Mouse (Mus musculus) ES-Bruce4 (cell line): Measurements from ENCODE around the gene Cflar. TPM values are rescaled to one million over a fixed set of nuclear protein-coding genes. Genes with fewer than 3 reads are reported as not detected.

Experiments
- H3K27ac ChIP-seq: 2 replicates; pipeline ENCODE4 v1.5.1; 2012; ENCODE audit warnings: low read length, inconsistent platforms; ENCODE audit not compliant: insufficient read depth
- H3K27me3 ChIP-seq: 2 replicates; pipeline ENCODE4 v1.6.1; 2012; ENCODE audit warnings: mild to moderate bottlenecking, low read length, inconsistent platforms; ENCODE audit not compliant: control insufficient read depth, poor library complexity, insufficient read depth, severe bottlenecking
- H3K36me3 ChIP-seq: 2 replicates; pipeline ENCODE4 v1.6.1; 2012; ENCODE audit warnings: inconsistent platforms, mild to moderate bottlenecking, low read length, moderate library complexity; ENCODE audit not compliant: control insufficient read depth, poor library complexity, insufficient read depth, severe bottlenecking
- H3K4me1 ChIP-seq: one replicate; pipeline ENCODE4 v1.8.1; 2011; ENCODE audit warnings: low read length; ENCODE audit not compliant: control insufficient read depth, insufficient read depth
- H3K4me3 ChIP-seq: 2 replicates; pipeline ENCODE4 v1.5.1; 2011; ENCODE audit warnings: low read depth, mild to moderate bottlenecking, low read length
- H3K9ac ChIP-seq: 2 replicates; pipeline ENCODE4 v1.6.1; 2012; ENCODE audit warnings: low read depth, mild to moderate bottlenecking, inconsistent platforms; ENCODE audit not compliant: poor library complexity, severe bottlenecking
- H3K9me3 ChIP-seq: replicated peaks from 2 replicates; pipeline ENCODE4 v1.6.1; 2012; ENCODE audit warnings: mild to moderate bottlenecking, low read length, inconsistent platforms; ENCODE audit not compliant: control insufficient read depth, poor library complexity, insufficient read depth, severe bottlenecking
- CTCF ChIP-seq: IDR thresholded peaks from one replicate; pipeline ENCODE4 v1.8.1; 2011; ENCODE audit warnings: low read depth, low read length
- EP300 ChIP-seq: IDR thresholded peaks from 2 replicates; pipeline ENCODE4 v1.6.1; 2011; ENCODE audit warnings: low read depth, low read length; ENCODE audit not compliant: insufficient read depth
- POLR2A ChIP-seq: IDR thresholded peaks from one replicate; pipeline ENCODE4 v1.8.1; 2011; ENCODE audit warnings: low read length; ENCODE audit not compliant: insufficient read depth
- polyA plus RNA-seq: library from polyadenylated mRNA; stranded (reverse); fragments of >200 nt; gene quantifications from 2 replicates; pipeline ENCODE4 v1.2.4, GENCODE M21; 2011; ENCODE audit warnings: low read depth; ENCODE audit not compliant: missing spikeins, insufficient read depth, insufficient read length

Cflar gene
- polyA plus RNA-seq, 1 experiment, result 14.1 TPM

DNA sequence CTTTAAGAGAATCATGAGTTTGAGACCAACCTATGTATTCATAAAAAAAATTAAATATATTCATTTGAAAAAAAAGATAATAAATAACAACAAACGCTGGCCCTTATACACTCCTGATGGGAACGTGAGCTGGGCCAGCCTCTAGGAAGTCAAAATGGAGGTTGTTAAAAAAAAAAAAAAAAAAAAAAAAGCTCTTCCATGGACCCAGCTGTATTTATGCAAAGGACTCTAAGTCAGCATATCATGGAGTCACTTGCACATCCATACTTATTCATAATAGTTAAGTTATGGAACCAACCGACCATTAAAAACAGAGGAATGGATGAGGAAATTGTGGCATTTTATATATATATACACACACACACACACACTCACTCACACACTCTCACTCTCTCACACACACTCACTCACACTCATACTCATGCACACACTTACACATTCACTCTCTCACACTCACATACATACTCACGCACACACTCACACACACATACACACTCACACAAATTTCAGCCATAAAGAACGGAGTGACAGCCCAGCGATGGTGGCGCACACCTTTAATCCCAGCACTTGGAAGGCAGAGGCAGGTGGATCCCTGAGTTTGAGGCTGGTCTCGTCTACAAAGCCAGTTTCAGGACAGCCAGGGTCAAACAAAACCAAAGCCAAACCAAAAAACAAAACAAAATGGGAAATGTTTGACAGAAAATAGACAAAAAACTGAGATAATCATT is 90.4 kb downstream of the Cflar start:
- TF ChIP-seq CTCF, result no peak
- TF ChIP-seq POLR2A, result no peak
- no peak for TF ChIP-seq EP300
- Histone ChIP-seq H3K27ac (no peak overlapping the region), H3K36me3 (no peaks in the 10 kb centered on the region), H3K4me1 (no peaks in the 10 kb centered on the region), H3K27me3 (peaks cover 1% of the 10 kb centered on the region; the same call in 1 of the 2 replicates), H3K9ac (no peak overlapping the region), H3K9me3 (no peaks in the 10 kb centered on the region), H3K4me3 (no peak overlapping the region)

DNA sequence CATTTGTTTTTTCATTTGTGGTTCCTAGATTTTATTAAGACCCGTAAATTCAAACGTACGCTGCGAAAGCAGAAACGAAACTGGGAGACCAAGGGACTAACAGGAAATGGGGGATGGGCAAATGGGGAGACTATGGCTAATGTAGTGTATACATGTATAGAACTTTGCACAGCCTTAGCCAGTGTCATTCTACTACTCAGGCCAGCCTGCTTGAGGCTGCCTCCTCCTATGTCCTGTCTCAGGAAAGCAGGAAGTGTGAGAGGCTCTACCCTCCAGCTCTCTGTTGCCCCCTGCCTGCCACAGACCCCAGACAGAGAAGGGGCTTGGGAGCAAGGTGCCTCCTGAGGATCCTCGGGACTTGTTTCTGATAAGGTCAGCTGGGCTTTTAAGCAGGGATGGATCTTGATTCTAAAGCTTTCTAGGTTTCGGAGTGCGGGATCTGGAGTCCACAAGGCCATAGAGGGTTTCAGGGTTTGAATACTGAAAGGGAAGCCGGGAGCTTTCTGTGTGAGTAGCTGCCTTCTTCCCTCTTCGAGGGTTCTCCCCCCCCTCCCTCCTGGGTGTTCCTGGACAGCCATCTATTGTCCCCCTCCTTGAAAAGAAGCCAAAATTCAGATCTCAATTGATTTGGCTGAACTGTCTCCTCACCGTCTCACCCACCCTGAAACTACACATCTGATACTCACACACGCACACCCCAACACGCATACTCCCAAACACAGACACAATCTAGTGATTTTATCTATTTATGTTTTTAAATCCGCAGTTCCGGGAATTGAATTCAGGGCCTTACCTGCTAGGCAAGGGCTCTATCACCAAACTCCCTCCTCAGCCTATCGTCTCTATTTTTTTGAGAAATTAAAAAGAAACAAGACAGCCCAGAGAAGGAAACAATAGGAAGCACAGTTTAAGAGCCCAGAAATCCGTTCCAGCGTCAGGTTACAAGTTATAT is 91.3 kb downstream of the Cflar start:
- no peak for TF ChIP-seq EP300
- peak; percentile 41 for TF ChIP-seq CTCF
- no peak for TF ChIP-seq POLR2A
- Histone ChIP-seq H3K27me3 (no peaks in the 10 kb centered on the region), H3K4me1 (no peaks in the 10 kb centered on the region), H3K9me3 (no peaks in the 10 kb centered on the region), H3K4me3 (no peak overlapping the region), H3K9ac (no peak overlapping the region), H3K27ac (no peak overlapping the region), H3K36me3 (no peaks in the 10 kb centered on the region)

DNA sequence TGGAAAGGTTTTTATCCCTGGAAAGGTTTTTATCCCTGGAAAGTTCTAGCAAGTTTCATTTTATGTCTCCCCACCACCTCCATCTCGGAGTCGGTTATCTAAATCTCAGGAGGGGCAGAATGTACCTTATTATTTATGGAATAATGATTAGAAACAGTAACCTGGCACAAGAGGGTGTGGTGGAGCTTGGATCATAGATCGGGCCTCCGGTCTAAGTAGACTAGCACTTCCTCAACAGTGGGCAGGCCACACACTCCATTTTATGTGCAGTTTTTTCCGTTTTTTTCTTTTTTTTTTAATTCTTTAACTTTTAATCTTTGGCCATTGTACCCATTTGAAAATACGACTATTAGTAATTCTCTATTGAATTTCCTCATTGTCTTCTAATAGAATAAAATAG is 92.2 kb downstream of the Cflar start:
- H3K9ac ChIP-seq, result no peak overlapping the region
- H3K4me3 ChIP-seq, result no peak overlapping the region
- TF ChIP-seq CTCF, result no peak
- no peak for TF ChIP-seq EP300
- no peak for TF ChIP-seq POLR2A
- H3K27ac ChIP-seq, result no peak overlapping the region
- H3K27me3 ChIP-seq, result no peaks in the 10 kb centered on the region
- H3K9me3 ChIP-seq, result no peaks in the 10 kb centered on the region
- no peaks in the 10 kb centered on the region for H3K4me1 ChIP-seq
- no peaks in the 10 kb centered on the region for H3K36me3 ChIP-seq

DNA sequence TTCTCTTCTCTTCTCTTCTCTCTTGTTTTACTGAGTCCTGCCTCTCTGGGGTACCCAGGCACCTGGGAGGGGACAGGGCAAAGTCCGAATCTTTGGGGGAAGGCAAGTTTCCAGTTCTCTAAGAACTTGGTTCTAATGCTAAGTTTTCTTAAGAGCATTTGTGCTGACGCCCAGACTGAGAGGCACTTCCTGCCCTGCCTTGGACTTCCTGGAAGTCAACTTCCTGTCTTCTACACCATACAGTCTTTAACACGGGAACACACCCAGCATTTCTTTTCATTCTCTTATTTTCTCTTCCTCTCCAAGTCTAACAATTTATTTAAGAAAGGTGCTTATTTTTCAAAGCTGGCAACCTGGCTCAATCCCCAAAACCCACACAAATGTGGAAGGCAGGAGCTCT is 95.3 kb downstream of the Cflar start:
- Histone ChIP-seq H3K36me3 (no peaks in the 10 kb centered on the region), H3K4me1 (no peaks in the 10 kb centered on the region), H3K9ac (no peak overlapping the region), H3K27me3 (no peaks in the 10 kb centered on the region), H3K27ac (no peak overlapping the region), H3K9me3 (peaks cover 7% of the 10 kb centered on the region), H3K4me3 (no peak overlapping the region)
- TF ChIP-seq POLR2A (no peak), CTCF (no peak), EP300 (no peak)

Other genes with a start within 250 kb of the Cflar start
- gene Orc2, start 206.4 kb upstream of the Cflar start, polyA plus RNA-seq, result 77.7 and 80.2 TPM in 2 replicates
- gene Fam126b, start 125.2 kb upstream of the Cflar start, polyA plus RNA-seq, result 12.4 and 16.6 TPM in 2 replicates
- 87.0 and 97.9 TPM in 2 replicates for gene Ndufb3, start 125.1 kb upstream of the Cflar start, polyA plus RNA-seq
- not detected in 2 replicates for gene Als2cr12, start 15.5 kb upstream of the Cflar start, polyA plus RNA-seq
- 4.0 and 4.5 TPM in 2 replicates for gene Casp8, start 83.9 kb downstream of the Cflar start, polyA plus RNA-seq